26 mouse cellular contexts compared by ENCODE assay signal in the genomic region with DNA sequence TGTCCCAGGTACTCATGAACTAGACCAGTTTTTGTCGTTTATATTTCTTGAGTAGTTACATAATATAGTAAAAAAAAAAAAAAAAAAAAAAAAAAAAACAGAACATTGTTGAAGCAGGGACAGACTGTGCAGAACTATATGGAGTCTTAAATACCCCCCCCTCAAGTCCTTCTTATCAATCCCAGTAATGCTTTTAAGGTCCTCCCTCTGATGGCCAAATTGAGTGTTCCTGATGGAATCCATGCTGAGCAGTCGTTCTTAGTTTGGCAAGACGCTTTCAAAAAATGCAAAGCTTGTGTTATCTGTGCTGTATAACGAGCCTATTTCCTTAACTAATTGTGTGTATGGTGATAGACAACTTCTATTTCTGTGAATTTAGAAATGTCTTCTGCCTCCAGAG. TPM values are rescaled to one million over a fixed set of nuclear protein-coding genes. Genes with fewer than 3 reads are reported as not detected.
DNase-seq lines count a peak whose midpoint lies in the region; ATAC-seq and TF ChIP-seq lines count a peak whose summit lies in the region.
"Had no signal": no experiment of that assay in that cellular context is flagged by ENCODE, and none has a peak within 500 bp of the region (broad histone marks: within the 10 kb centered on the region; RNA-seq: fewer than 3 reads in every experiment).

No protein-coding gene starts in this region.

- H3K27me3 ChIP-seq in lung, embryonic 14.5 days (ENCODE audit: insufficient read depth, low read length): no peaks in the 10 kb centered on the region
- H3K27me3 ChIP-seq in lung, embryonic 16.5 days (ENCODE audit: control insufficient read depth, insufficient read depth, low read depth, low read length): no peaks in the 10 kb centered on the region
- H3K27me3 ChIP-seq: embryonic facial prominence, embryonic 13.5 days; embryonic facial prominence, embryonic 15.5 days; forebrain, embryonic 12.5 days had no signal

- WGBS in lung, embryonic 14.5 days: 30% methylated on average over 4 of the region's 4 CpGs
- WGBS in lung, embryonic 16.5 days: 32% methylated on average over 4 of the region's 4 CpGs

- no peaks in the 10 kb centered on the region for H3K36me3 ChIP-seq in lung, embryonic 14.5 days (ENCODE audit: insufficient read depth)
- H3K36me3 ChIP-seq in lung, embryonic 16.5 days (ENCODE audit: control insufficient read depth, insufficient read depth, low read length): no peaks in the 10 kb centered on the region
- H3K36me3 ChIP-seq: embryonic facial prominence, embryonic 13.5 days; embryonic facial prominence, embryonic 15.5 days; forebrain, embryonic 10.5 days; forebrain, embryonic 12.5 days had no signal

- no peak overlapping the region for H3K27ac ChIP-seq in lung, embryonic 14.5 days (ENCODE audit: low read depth)
- no peak overlapping the region for H3K27ac ChIP-seq in lung, embryonic 16.5 days (ENCODE audit: low read length)
- H3K27ac ChIP-seq: embryonic facial prominence, embryonic 13.5 days; embryonic facial prominence, embryonic 15.5 days; forebrain, embryonic 10.5 days; forebrain, embryonic 12.5 days had no signal

- TF ChIP-seq CTCF in lung, embryonic 14.5 days (IDR thresholded peaks at IDR 0.05; ENCODE audit: low read depth): no peak

- no peak overlapping the region for H3K4me2 ChIP-seq in lung, embryonic 14.5 days
- no peak overlapping the region for H3K4me2 ChIP-seq in lung, embryonic 16.5 days (ENCODE audit: low read depth, low read length)
- H3K4me2 ChIP-seq: embryonic facial prominence, embryonic 13.5 days; embryonic facial prominence, embryonic 15.5 days; forebrain, embryonic 12.5 days had no signal

- no peak overlapping the region for H3K4me3 ChIP-seq in lung, embryonic 14.5 days (ENCODE audit: low read depth, low read length)
- no peak overlapping the region for H3K4me3 ChIP-seq in lung, embryonic 16.5 days (ENCODE audit: low read length)
- H3K4me3 ChIP-seq: embryonic facial prominence, embryonic 13.5 days; embryonic facial prominence, embryonic 15.5 days; erythroblast, embryonic 14.5 days; forebrain, embryonic 10.5 days; forebrain, embryonic 12.5 days had no signal

- peak; percentile 98 for ATAC-seq in lung, embryonic 14.5 days (ENCODE audit: insufficient read depth)
- peak; percentile 98 for ATAC-seq in lung, embryonic 16.5 days (ENCODE audit: low read depth)
- ATAC-seq: CD4-positive, CD25-positive, alpha-beta regulatory T cell, adult 4 months; forebrain, embryonic 14.5 days; forebrain, embryonic 16.5 days had no signal

- no peaks in the 10 kb centered on the region for H3K4me1 ChIP-seq in lung, embryonic 14.5 days (ENCODE audit: insufficient read depth)
- H3K4me1 ChIP-seq in lung, embryonic 16.5 days (replicated peaks; ENCODE audit: control insufficient read depth, insufficient read depth, low read length): no peaks in the 10 kb centered on the region
- H3K4me1 ChIP-seq: embryonic facial prominence, embryonic 13.5 days; embryonic facial prominence, embryonic 15.5 days; forebrain, embryonic 10.5 days; forebrain, embryonic 12.5 days had no signal

- no peaks in the 10 kb centered on the region for H3K9me3 ChIP-seq in lung, embryonic 14.5 days (ENCODE audit: low read depth, low read length)
- H3K9me3 ChIP-seq in lung, embryonic 16.5 days (ENCODE audit: control insufficient read depth, low read length): no peaks in the 10 kb centered on the region
- H3K9me3 ChIP-seq: embryonic facial prominence, embryonic 13.5 days; embryonic facial prominence, embryonic 15.5 days; forebrain, embryonic 10.5 days; forebrain, embryonic 12.5 days had no signal

- no peak overlapping the region for H3K9ac ChIP-seq in lung, embryonic 14.5 days
- H3K9ac ChIP-seq in lung, embryonic 16.5 days (ENCODE audit: low read length): no peak overlapping the region
- H3K9ac ChIP-seq: embryonic facial prominence, embryonic 13.5 days; embryonic facial prominence, embryonic 15.5 days; forebrain, embryonic 12.5 days had no signal

- peak; percentile 94 for DNase-seq in lung, embryonic 14.5 days
- DNase-seq in lung, postnatal 14 days: no peak
- DNase-seq in lung, postnatal 36 days: no peak
- peak; percentile 17 to 18 for DNase-seq in lung, postnatal 4 days
- no peak for DNase-seq in lung, postnatal 10 days
- DNase-seq: adrenal gland, adult 2 months; adrenal gland, postnatal 10 days; adrenal gland, postnatal 25 days; B cell, adult 2 months; cerebellum, adult 11 months; cerebellum, adult 18-20 months; cerebellum, adult 8-10 months; cerebellum, adult 9-11 months; cerebellum, postnatal 14 days; cerebellum, postnatal 36 days; embryo, embryonic 11 days had no signal

RNA-seq across cellular contexts. Expression of a gene that starts 40.2 kb away (rescaled TPM):
- not detected in 2 replicates for polyA plus RNA-seq in lung, embryonic 14.5 days (2014; fragmentation: Nextera tagmentation; extraction: Ambion mirVana)
- polyA plus RNA-seq in lung, embryonic 16.5 days (2015; fragmentation: Nextera tagmentation; extraction: Ambion mirVana): not detected in 2 replicates
- polyA plus RNA-seq: adrenal gland, adult 2 months; CD4-positive, CD25-positive, alpha-beta regulatory T cell, adult 4 months; embryonic facial prominence, embryonic 11.5 days; embryonic facial prominence, embryonic 13.5 days; embryonic facial prominence, embryonic 15.5 days; erythroblast, embryonic 14.5 days; forebrain, embryonic 10.5 days; forebrain, embryonic 12.5 days; forebrain, embryonic 14.5 days; forebrain, embryonic 16.5 days had no signal

Comparison
In these comparisons a context has a peak if more than half of its experiments do, and no peak if none do; other contexts are left out.
1. DNase-seq: peak in lung, embryonic 14.5 days (single experiment) and lung, postnatal 4 days (2 of 2); none in lung, postnatal 14 days (single experiment), lung, postnatal 36 days (single experiment) and lung, postnatal 10 days (single experiment).